Mouse (Mus musculus) bone marrow, adult 2 months (tissue): ENCODE measurements around the gene Fyb2.

Source experiments
- CTCF ChIP-seq: fragments of 200-500 bp; IDR thresholded peaks from 2 replicates; pipeline ENCODE4 v1.5.1; 2011; ENCODE audit warnings: low read length, control low read depth; ENCODE audit not compliant: control insufficient read depth, insufficient read depth
- POLR2A ChIP-seq: fragments of 200-500 bp; IDR thresholded peaks from 2 replicates; pipeline ENCODE4 v1.6.1; 2011; ENCODE audit warnings: low read depth, mild to moderate bottlenecking, control low read depth, low read length, borderline replicate concordance; ENCODE audit not compliant: control insufficient read depth

GRCm38 (mm10) chr4:104869581-104869980, 43.7 kb upstream of the Fyb2 start:
- TF ChIP-seq CTCF (no peak), POLR2A (no peak)
